Mouse (Mus musculus) Patski (cell line): Measurements from ENCODE around the gene Fam241b. TPM values are rescaled to one million over a fixed set of nuclear protein-coding genes. Genes with fewer than 3 reads are reported as not detected.

ENCODE experiments used
- ATAC-seq: fragments of 100-300 bp; one replicate; pipeline ENCODE4 v1.8.0; 2021
- CTCF ChIA-PET: fragments of 350-600 bp; sonication (Branson Sonifier 250); formaldehyde crosslinking; loops from one replicate; lab custom pipeline; 2022; ENCODE audit warnings: inconsistent platforms; lab: Charles Lee
- POLR2A ChIA-PET: fragments of 350-600 bp; sonication (Branson Sonifier 250); formaldehyde crosslinking; loops from one replicate; lab custom pipeline; 2022; ENCODE audit warnings: antibody characterized with exemption, inconsistent platforms; lab: Charles Lee
- DNase-seq: peaks from one replicate; pipeline ENCODE4 v3.0.0-alpha.2; 2011; ENCODE audit warnings: low read depth, low spot score
- H3K27me3 ChIP-seq: fragments of 371-371 bp; one replicate; pipeline ENCODE4 v1.5.1; 2021
- CTCF ChIP-seq: fragments of 100-300 bp; IDR thresholded peaks from one replicate; pipeline ENCODE4 v1.5.1; 2021
- in situ Hi-C: fragments of 300-500 bp; cut with MboI; formaldehyde crosslinking; loops from 3 replicates; pipeline ENCODE4 v1.11.1; 2018; ENCODE audit warnings: low pct_unique_long_range_greater_than_20kb, mixed read lengths
- polyA plus RNA-seq: library from polyadenylated mRNA; unstranded; gene quantifications from one replicate; pipeline ENCODE4 v1.2.3, GENCODE M21; 2021

Gene Fam241b
- polyA plus RNA-seq, 1 experiment from 2014 or later: 13.2 TPM

- DNase-seq (no peak), ATAC-seq (no peak)
- ChIA-PET POLR2A (no interaction called here), CTCF (no interaction called here)
- in situ Hi-C loops: no loop called here
- H3K27me3 ChIP-seq: peaks cover 42% of the 10 kb centered on the region
- TF ChIP-seq CTCF: no peak
Measured at GRCm38 (mm10) chr10:62058508-62059375, 85.0 kb downstream of the Fam241b start.

Other genes starting within 250 kb of the Fam241b start
- gene Col13a1, start 164.8 kb downstream of the Fam241b start, polyA plus RNA-seq: not detected
- gene Neurog3, start 10.8 kb downstream of the Fam241b start, polyA plus RNA-seq: not detected
- 22.6 TPM for gene Tspan15, start 87.3 kb upstream of the Fam241b start, polyA plus RNA-seq
- gene Tacr2, start 108.5 kb upstream of the Fam241b start, polyA plus RNA-seq: 0.08 TPM
- 240 TPM for gene Hk1, start 236.0 kb upstream of the Fam241b start, polyA plus RNA-seq